Mouse (Mus musculus): Measurements from ENCODE around the gene Olfr32.
"Not testable (repeated sequence)": the region's sequence is repeated elsewhere in the genome, so short reads cannot be mapped to it uniquely, and the experiment has no call there.

The Olfr32 gene

DNA sequence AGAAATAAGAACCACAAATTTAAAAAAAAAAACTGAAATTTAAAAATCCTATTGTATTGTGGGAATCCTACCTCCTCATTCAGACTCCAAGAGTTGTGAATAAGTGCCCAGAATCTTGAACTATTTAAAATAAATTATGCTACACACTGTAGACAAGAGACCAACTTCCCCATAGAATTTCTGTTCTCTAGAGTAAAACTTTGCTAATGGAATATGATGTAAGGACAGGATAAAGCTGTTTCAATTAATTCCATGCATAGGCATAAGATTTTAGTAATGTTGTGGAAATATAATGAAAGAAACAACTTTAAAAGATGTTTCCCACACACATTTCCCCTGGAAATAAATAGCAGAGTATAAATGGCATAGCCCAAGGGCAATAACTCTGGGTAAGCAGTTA is at the start of gene Olfr32:
Olfr32 (minus strand) TSS at position 101 of the 400 bp plus-strand sequence.
- no peak for DNase-seq (ENCODE audit: low read depth)

DNA sequence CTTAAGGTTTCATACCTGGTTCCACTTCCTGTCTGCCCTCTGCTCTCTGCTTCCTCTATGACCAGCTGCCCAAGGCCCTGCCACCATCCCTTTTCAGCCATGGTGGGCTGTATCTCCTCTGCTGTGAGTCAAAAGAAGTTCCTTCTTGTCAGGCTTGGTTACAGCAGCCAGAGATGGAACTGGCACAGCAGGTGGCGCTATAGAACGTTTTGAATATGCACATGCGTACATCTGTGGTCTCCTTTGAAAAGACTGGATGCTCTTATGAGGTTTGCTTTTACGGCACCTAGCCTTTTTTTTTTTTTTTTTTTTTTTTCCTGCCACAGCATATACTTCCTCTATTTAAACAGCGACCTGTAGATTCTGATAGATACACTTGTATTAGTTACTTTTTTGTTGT is 45.0 kb upstream of the Olfr32 start:
- DNase-seq (ENCODE audit: low read depth): not testable (repeated sequence)

DNA sequence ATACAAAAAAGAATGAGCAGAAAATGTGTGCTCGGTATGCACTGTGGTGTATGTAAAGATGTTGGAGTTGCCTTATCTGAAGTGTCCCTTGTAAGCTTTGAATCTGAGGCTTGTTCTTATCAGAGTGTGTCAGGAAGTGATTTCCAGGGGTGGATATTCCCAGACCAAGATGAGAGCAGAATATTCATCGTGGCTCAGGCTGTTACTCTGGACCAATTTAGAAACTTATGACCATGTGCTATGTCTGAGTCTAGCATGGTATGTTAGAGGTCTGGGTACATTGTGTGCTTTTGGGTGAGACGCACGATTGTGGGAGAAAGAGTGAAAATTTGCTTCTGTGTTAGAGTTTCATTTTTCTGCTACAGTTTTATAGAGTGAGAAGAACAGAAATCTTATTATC is 44.0 kb upstream of the Olfr32 start:
- DNase-seq (ENCODE audit: low read depth): not testable (repeated sequence)

DNA sequence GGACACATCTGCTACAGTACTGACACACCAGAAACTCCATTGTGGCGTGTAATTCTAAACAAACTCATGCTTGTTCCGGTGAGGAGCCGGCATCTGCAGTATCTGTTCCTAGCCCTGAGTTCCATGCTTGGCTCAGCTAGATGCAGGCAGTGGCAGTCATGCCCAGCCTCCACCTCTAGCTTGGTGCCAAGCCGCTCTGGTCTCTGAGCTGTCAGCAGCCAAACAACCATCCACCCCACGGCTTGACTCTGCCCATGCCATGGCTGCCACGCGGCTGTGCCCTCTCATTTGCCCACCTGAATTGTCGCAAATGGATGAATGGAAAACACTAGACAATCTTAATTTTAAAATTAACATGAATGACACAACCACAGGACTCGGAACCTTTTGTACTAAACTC is 11.8 kb upstream of the Olfr32 start:
- no peak for DNase-seq (ENCODE audit: low read depth)

DNA sequence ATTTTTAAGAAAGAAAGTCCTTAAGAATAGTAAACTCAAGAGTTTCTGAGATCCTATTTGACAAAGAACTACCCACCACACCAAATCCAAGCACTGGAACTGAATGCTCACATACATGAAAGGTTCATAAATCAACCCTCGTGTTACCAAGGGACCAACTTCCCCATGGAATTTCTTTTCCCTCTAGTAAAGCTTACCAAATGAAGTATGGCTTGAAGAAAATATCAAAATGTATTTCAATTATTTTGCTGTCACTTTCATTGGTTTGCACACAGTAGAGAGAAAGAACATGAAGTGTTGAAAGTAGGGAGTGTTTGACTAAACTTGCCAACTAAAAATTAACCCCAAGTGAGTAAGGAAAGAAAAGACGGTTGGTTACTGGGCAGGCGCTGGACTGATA is 10.9 kb upstream of the Olfr32 start, which contains the start of gene Olfr1270:
Olfr1270 (minus strand) TSS at position 101 of the 400 bp plus-strand sequence.
- no peak for DNase-seq (ENCODE audit: low read depth)

DNA sequence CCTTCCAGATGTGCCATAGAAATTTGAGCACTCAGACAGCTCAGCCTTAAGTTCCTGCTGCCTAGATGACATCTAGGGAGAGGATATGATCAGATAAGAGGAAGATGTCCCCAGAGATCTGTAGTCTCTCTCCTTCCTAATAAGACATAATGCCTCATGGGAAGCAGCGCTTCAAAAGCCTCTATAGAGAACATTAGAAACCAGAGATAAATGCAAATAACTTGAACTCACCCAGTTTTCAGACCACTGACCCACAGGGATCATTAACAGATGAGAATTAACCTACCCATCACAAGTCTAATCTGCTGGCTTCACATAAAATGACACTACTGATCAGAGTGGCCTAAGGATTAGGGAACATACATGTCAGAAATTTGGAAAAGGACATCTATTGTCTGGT is 20.8 kb downstream of the Olfr32 start, which contains the start of gene Olfr1269:
Olfr1269 (minus strand) TSS at position 101 of the 400 bp plus-strand sequence.
- DNase-seq (ENCODE audit: low read depth): no peak

Data from 416B (cell line).